Mouse (Mus musculus) stomach, postnatal 0 days (tissue): ENCODE measurements at regions not wholly inside any gene's neighbourhood (a gene's known extent, or its start where the extent isn't known, plus 50 kb on each side); places are given as distances from the start of the nearest gene placed in this dataset.

Experiments used
- ATAC-seq: fragments of 200-750 bp; cut with Nextera tagmentation; 2 replicates; pipeline ENCODE4 v1.8.0; 2017; ENCODE audit not compliant: low FRiP score, low TSS enrichment
- DNase-seq: peaks from one replicate; pipeline ENCODE4 v3.0.0-alpha.2; 2016; ENCODE audit warnings: low spot score
- H3K27ac ChIP-seq: fragments of 300-500 bp; sonication (generic); replicated peaks from 2 replicates; pipeline ENCODE4 v1.5.1; 2014; ENCODE audit warnings: mild to moderate bottlenecking, control low read depth
- H3K27me3 ChIP-seq: fragments of 300-500 bp; sonication (generic); 2 replicates; pipeline ENCODE4 v1.6.1; 2014; ENCODE audit warnings: low read length; ENCODE audit not compliant: control insufficient read depth, insufficient read depth
- H3K36me3 ChIP-seq: fragments of 300-500 bp; sonication (generic); 2 replicates; pipeline ENCODE4 v1.6.1; 2014; ENCODE audit warnings: low read length, mixed read lengths; ENCODE audit not compliant: control insufficient read depth, insufficient read depth
- H3K4me1 ChIP-seq: fragments of 300-500 bp; sonication (generic); replicated peaks from 2 replicates; pipeline ENCODE4 v1.6.1; 2014; ENCODE audit warnings: antibody characterized with exemption; ENCODE audit not compliant: control insufficient read depth, insufficient read depth
- H3K4me2 ChIP-seq: fragments of 300-500 bp; sonication (generic); replicated peaks from 2 replicates; pipeline ENCODE4 v1.6.1; 2014; ENCODE audit warnings: low read depth, mild to moderate bottlenecking, control low read depth, moderate library complexity
- H3K4me3 ChIP-seq: fragments of 300-500 bp; sonication (generic); 2 replicates; pipeline ENCODE4 v1.5.1; 2014; ENCODE audit warnings: low read depth, low read length, control low read depth
- H3K9ac ChIP-seq: fragments of 300-500 bp; sonication (generic); 2 replicates; pipeline ENCODE4 v1.6.1; 2014; ENCODE audit warnings: mild to moderate bottlenecking, low read length, control low read depth, mixed read lengths
- H3K9me3 ChIP-seq: fragments of 300-500 bp; sonication (generic); 2 replicates; pipeline ENCODE4 v1.6.1; 2016; ENCODE audit warnings: low read length; ENCODE audit not compliant: control insufficient read depth
- CTCF ChIP-seq: IDR thresholded peaks from 2 replicates; pipeline ENCODE4 v1.5.1; 2016; ENCODE audit warnings: antibody characterized with exemption, low read depth, mild to moderate bottlenecking, moderate library complexity
- EP300 ChIP-seq: optimal IDR thresholded peaks from 2 replicates; pipeline ENCODE3; 2016; ENCODE audit warnings: antibody characterized with exemption
- WGBS: fragments of 180-500 bp; shearing (Covaris S2); extraction: QIAGEN DNeasy Blood & Tissue Kit; methylation state at CpG from one replicate; pipeline ENCODE4 v1.1.7; 2014; 5-methylcytosine and 5-hydroxymethylcytosine counted together

- 58% methylated on average over 1 of the region's 1 CpGs for WGBS
Observed at GRCm38 (mm10) chr7:138758386-138758785, 87.5 kb upstream of the Ppp2r2d start.

GRCm38 (mm10) chr7:138748442-138748841 lies 97.4 kb upstream of the Ppp2r2d start:
- no peaks in the 10 kb centered on the region for H3K9me3 ChIP-seq
- H3K9ac ChIP-seq, result no peak overlapping the region
- H3K27ac ChIP-seq, result no peak overlapping the region
- DNase-seq (no peak), ATAC-seq (no peak)
- no peak overlapping the region for H3K4me3 ChIP-seq
- TF ChIP-seq CTCF, result no peak
- TF ChIP-seq EP300, result no peak
- WGBS, result 70% methylated on average over 2 of the region's 2 CpGs
- H3K36me3 ChIP-seq, result no peaks in the 10 kb centered on the region
- H3K4me2 ChIP-seq, result no peak overlapping the region
- H3K4me1 ChIP-seq, result no peaks in the 10 kb centered on the region
- no peaks in the 10 kb centered on the region for H3K27me3 ChIP-seq

More at GRCm38 (mm10) chr7:138758386-138758785, 87.5 kb upstream of the Ppp2r2d start:
- Histone ChIP-seq H3K36me3 (no peaks in the 10 kb centered on the region), H3K4me2 (no peak overlapping the region), H3K4me3 (no peak overlapping the region), H3K4me1 (no peaks in the 10 kb centered on the region), H3K27me3 (no peaks in the 10 kb centered on the region), H3K9ac (no peak overlapping the region), H3K27ac (no peak overlapping the region), H3K9me3 (no peaks in the 10 kb centered on the region)
- no peak for ATAC-seq
- no peak for TF ChIP-seq EP300
- no peak for TF ChIP-seq CTCF
- no peak for DNase-seq

GRCm38 (mm10) chr7:138746616-138747015 lies 99.3 kb upstream of the Ppp2r2d start:
- no peak for TF ChIP-seq EP300
- TF ChIP-seq CTCF, result no peak
- Histone ChIP-seq H3K9ac (no peak overlapping the region), H3K4me3 (no peak overlapping the region), H3K27ac (no peak overlapping the region), H3K4me2 (no peak overlapping the region), H3K27me3 (no peaks in the 10 kb centered on the region), H3K9me3 (no peaks in the 10 kb centered on the region), H3K4me1 (no peaks in the 10 kb centered on the region), H3K36me3 (no peaks in the 10 kb centered on the region)
- DNase-seq (no peak), ATAC-seq (no peak)
- WGBS, result 56% methylated on average over 8 of the region's 8 CpGs

GRCm38 (mm10) chr7:138742516-138742845 lies 103.4 kb upstream of the Ppp2r2d start:
- TF ChIP-seq CTCF (no peak), EP300 (no peak)
- no peak overlapping the region for H3K9ac ChIP-seq
- no peaks in the 10 kb centered on the region for H3K36me3 ChIP-seq
- DNase-seq, result no peak
- WGBS, result 88% methylated on average over 4 of the region's 4 CpGs
- H3K27ac ChIP-seq, result no peak overlapping the region
- no peaks in the 10 kb centered on the region for H3K4me1 ChIP-seq
- H3K27me3 ChIP-seq, result no peaks in the 10 kb centered on the region
- ATAC-seq, result no peak
- no peaks in the 10 kb centered on the region for H3K9me3 ChIP-seq
- H3K4me3 ChIP-seq, result no peak overlapping the region
- no peak overlapping the region for H3K4me2 ChIP-seq

GRCm38 (mm10) chr7:138741816-138742515 lies 103.9 kb upstream of the Ppp2r2d start:
- H3K36me3 ChIP-seq, result no peaks in the 10 kb centered on the region
- no peak overlapping the region for H3K4me3 ChIP-seq
- H3K27ac ChIP-seq, result no peak overlapping the region
- no peaks in the 10 kb centered on the region for H3K9me3 ChIP-seq
- no peak overlapping the region for H3K4me2 ChIP-seq
- H3K4me1 ChIP-seq, result no peaks in the 10 kb centered on the region
- H3K9ac ChIP-seq, result no peak overlapping the region
- no peaks in the 10 kb centered on the region for H3K27me3 ChIP-seq
- 53% methylated on average over 7 of the region's 7 CpGs for WGBS
- DNase-seq (no peak), ATAC-seq (no peak)
- TF ChIP-seq CTCF (no peak), EP300 (no peak)

GRCm38 (mm10) chr7:138734254-138734653 lies 111.6 kb upstream of the Ppp2r2d start:
- H3K36me3 ChIP-seq, result no peaks in the 10 kb centered on the region
- ATAC-seq (no peak), DNase-seq (peak; percentile 37)
- H3K27me3 ChIP-seq, result no peaks in the 10 kb centered on the region
- H3K4me3 ChIP-seq, result no peak overlapping the region
- H3K4me2 ChIP-seq, result no peak overlapping the region
- H3K9ac ChIP-seq, result no peak overlapping the region
- TF ChIP-seq CTCF (peak; percentile 75), EP300 (no peak)
- H3K27ac ChIP-seq, result no peak overlapping the region
- no peaks in the 10 kb centered on the region for H3K9me3 ChIP-seq
- H3K4me1 ChIP-seq, result no peaks in the 10 kb centered on the region
- WGBS, result 18% methylated on average over 4 of the region's 4 CpGs
